Mouse (Mus musculus) inflammation-experienced regulatory T-cells, adult 16 weeks (primary cell): Measurements from ENCODE around the gene Ipo11. TPM values are rescaled to one million over a fixed set of nuclear protein-coding genes. Genes with fewer than 3 reads are reported as not detected.

Experiments used
- polyA plus RNA-seq: library from polyadenylated mRNA; unstranded; fragments of 100-300 nt; shearing (Covaris generic); gene quantifications from one replicate; pipeline ENCODE4 v1.2.1, GENCODE M21; 2017

Ipo11 gene
- 39.7 TPM for polyA plus RNA-seq

GRCm38 (mm10) chr13:106936256-106937137 is at the start of gene Ipo11:
Ipo11 (minus strand) TSS chr13:106936958.

DNA sequence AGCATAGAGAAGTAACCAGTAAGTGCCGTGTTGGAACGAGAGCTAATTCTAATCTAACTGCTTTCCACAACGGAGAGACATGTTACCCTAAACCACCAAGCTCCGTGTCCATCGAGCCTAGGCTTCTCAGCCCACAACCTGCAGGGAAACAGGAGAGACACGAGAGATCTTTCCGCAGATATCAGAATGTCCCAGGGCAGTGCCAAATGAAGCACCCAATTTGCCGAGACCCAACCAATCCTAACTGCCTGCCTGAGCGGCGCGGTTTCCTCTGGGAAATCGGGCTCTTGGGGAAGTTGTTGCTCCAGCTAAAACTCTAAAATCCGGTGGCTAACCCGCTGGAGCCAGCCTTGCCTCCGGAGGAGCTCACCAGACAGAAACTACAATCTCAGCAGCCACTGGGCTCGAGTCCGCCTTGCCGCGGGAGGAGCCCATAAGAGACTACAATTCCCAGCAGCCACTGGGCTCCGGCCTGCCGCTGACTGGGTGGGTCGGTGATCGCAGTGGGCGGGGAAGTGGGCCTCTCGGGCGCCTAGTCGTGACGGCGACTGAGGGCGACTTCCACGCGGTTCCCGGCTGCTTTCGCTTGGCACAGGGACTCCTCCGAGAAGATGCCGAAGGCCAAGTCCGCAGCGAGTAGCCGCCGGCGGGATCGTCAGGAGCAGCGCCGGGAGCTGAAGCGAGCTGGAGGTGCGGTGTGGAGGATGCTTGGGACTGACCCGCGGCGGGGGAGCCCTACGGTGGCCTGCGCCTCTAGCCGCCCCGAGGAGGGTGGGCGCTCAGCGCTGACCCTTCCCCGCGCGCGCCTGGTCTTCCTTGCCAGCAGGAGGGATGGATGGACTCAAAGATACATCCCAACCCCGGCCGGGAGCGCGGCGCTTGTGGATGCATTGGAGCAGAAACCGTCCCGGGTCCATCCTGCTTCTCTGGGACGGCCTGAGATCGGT is 10.1 kb upstream of the Ipo11 start, which contains the start of gene Dimt1:
Dimt1 (plus strand) TSS at position 534 of the 947 bp plus-strand sequence.

Other genes starting within 250 kb of the Ipo11 start
- gene Dimt1, start 10.2 kb upstream of the Ipo11 start, polyA plus RNA-seq: 37.4 TPM
- gene Kif2a, start 85.2 kb upstream of the Ipo11 start, polyA plus RNA-seq: 8.1 TPM